Mouse (Mus musculus) R1 (cell line): ENCODE results near the gene Gm21119.
"Not testable (repeated sequence)": the region's sequence is repeated elsewhere in the genome, so short reads cannot be mapped to it uniquely, and the experiment has no call there.

Source experiments
- DNase-seq: peaks from one replicate; pipeline ENCODE4 v3.0.0-alpha.2; 2018; ENCODE audit warnings: low read depth, low spot score

The Gm21119 gene

GRCm38 (mm10) chr8:20652976-20653375, 38.3 kb downstream of the Gm21119 start:
- DNase-seq: not testable (repeated sequence)

- DNase-seq: not testable (repeated sequence)
These were observed 63.7 kb downstream of the Gm21119 start for GRCm38 (mm10) chr8:20678418-20678817.
